Comparison of ENCODE assay signal across 11 mouse cellular contexts in the genomic region with DNA sequence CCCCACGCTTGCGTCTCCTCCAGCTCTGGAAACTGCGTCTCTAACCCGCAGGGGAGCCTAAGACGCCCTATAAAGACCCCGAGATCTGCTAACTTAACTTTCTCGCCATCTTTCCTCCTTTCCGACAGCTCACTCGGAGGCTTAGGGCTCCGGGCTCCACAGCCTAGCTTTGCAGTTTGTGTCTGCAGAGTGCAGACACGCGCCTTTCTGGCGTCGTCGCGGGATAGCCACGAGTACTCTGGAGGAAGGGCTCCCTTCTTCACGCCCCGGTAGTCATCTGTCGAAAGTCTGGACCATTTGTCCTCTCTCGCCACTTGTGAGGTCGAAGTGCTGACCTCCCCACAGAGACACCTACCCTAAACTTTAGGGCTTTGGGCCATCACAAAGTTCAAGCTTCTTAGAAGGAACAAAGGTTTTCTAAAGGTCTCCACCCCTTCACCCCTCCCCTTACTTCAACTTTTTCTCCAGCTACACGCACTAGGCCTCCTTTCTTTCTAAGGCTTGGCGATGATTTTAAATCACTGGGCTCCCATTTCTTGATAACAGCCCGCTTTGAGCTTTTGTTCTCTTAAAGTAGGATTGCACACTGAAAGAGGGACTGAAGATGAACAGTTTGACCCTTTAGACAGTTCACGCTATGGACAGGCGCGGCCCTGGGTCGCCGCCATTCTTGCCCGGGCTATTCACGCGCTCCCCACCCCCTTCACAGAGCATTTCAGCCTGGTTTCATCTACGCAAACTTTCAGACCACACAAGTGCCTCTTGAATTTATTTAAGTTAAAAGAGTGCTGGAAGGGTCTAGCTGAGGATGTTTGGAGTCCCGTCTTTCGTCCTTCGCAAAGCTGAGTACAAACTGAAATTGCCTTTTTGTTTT. TPM values are rescaled to one million over a fixed set of nuclear protein-coding genes. Genes with fewer than 3 reads are reported as not detected.
A peak's percentile ranks its signal among the peaks of the same experiment; 100 is the strongest.
DNase-seq lines count a peak whose midpoint lies in the region; ATAC-seq lines count a peak whose summit lies in the region.
"Had no signal": no experiment of that assay in that cellular context is flagged by ENCODE, and none has a peak within 500 bp of the region (broad histone marks: within the 10 kb centered on the region; RNA-seq: fewer than 3 reads in every experiment).

No protein-coding gene starts in this region.

- peak overlapping the region; percentile 70 for H3K4me3 ChIP-seq in megakaryocyte, embryonic 14.5 days (replicated peaks)
- H3K4me3 ChIP-seq in hindbrain, embryonic 12.5 days = peak overlapping the region; percentile 9; the same call in 1 of the 2 replicates
- H3K4me3 ChIP-seq in neural tube, embryonic 11.5 days (ENCODE audit: low read depth, low read length) = no peak overlapping the region
- H3K4me3 ChIP-seq in intestine, embryonic 16.5 days (ENCODE audit: low read length) = no peak overlapping the region

- peaks cover 68% of the 10 kb centered on the region for H3K4me1 ChIP-seq in megakaryocyte, embryonic 14.5 days
- H3K4me1 ChIP-seq in hindbrain, embryonic 12.5 days = peaks cover 44% of the 10 kb centered on the region
- H3K4me1 ChIP-seq in neural tube, embryonic 11.5 days (ENCODE audit: control insufficient read depth, insufficient read depth, low read length) = peaks cover 25% of the 10 kb centered on the region
- peaks cover 21% of the 10 kb centered on the region for H3K4me1 ChIP-seq in intestine, embryonic 16.5 days (ENCODE audit: control insufficient read depth, insufficient read depth, low read length)

- no peaks in the 10 kb centered on the region for H3K36me3 ChIP-seq in megakaryocyte, embryonic 14.5 days (replicated peaks; ENCODE audit: low read length)
- no peaks in the 10 kb centered on the region for H3K36me3 ChIP-seq in hindbrain, embryonic 12.5 days
- no peaks in the 10 kb centered on the region for H3K36me3 ChIP-seq in neural tube, embryonic 11.5 days (ENCODE audit: control insufficient read depth, insufficient read depth, low read length)
- H3K36me3 ChIP-seq in intestine, embryonic 16.5 days (ENCODE audit: control insufficient read depth, insufficient read depth, low read length) = no peaks in the 10 kb centered on the region

- WGBS in hindbrain, embryonic 12.5 days = 2% methylated on average over 37 of the region's 37 CpGs
- WGBS in neural tube, embryonic 11.5 days = under 1% methylated on average over 37 of the region's 37 CpGs
- WGBS in intestine, embryonic 16.5 days = 3% methylated on average over 37 of the region's 37 CpGs

- H3K9ac ChIP-seq in hindbrain, embryonic 12.5 days = 0 out of 2 replicates have a peak overlapping the region, but pooled peaks have one; percentile 43
- peak overlapping the region; percentile 10; the same call in 1 of the 2 replicates for H3K9ac ChIP-seq in neural tube, embryonic 11.5 days (ENCODE audit: low read length)
- no peak overlapping the region for H3K9ac ChIP-seq in intestine, embryonic 16.5 days (ENCODE audit: low read depth, low read length)

- DNase-seq in CD4-positive, CD25-positive, alpha-beta regulatory T cell, adult 2 months (ENCODE audit: low read depth, low spot score) = peak; percentile 17
- DNase-seq in neural tube, embryonic 11.5 days (ENCODE audit: low spot score) = peak; percentile 61
- no peak for DNase-seq in ovary, postnatal 14 days (ENCODE audit: low spot score)
- DNase-seq: cerebellum, postnatal 25 days; right cerebral cortex, postnatal 4 days had no signal

- H3K27me3 ChIP-seq in megakaryocyte, embryonic 14.5 days (replicated peaks) = peaks cover 90% of the 10 kb centered on the region
- H3K27me3 ChIP-seq in hindbrain, embryonic 12.5 days = peaks cover 82% of the 10 kb centered on the region
- H3K27me3 ChIP-seq in neural tube, embryonic 11.5 days (ENCODE audit: control insufficient read depth, insufficient read depth, low read length) = peaks cover 72% of the 10 kb centered on the region
- peaks cover 54% of the 10 kb centered on the region for H3K27me3 ChIP-seq in intestine, embryonic 16.5 days (replicated peaks; ENCODE audit: control insufficient read depth, insufficient read depth, low read length)

- no peak overlapping the region for H3K27ac ChIP-seq in hindbrain, embryonic 12.5 days
- H3K27ac ChIP-seq in neural tube, embryonic 11.5 days (ENCODE audit: low read depth, low read length) = no peak overlapping the region
- no peak overlapping the region for H3K27ac ChIP-seq in intestine, embryonic 16.5 days (ENCODE audit: low read length)

- no peak for ATAC-seq in CD4-positive, CD25-positive, alpha-beta regulatory T cell, adult 4 months
- no peak for ATAC-seq in megakaryocyte, adult 5-6 weeks (ENCODE audit: poor library complexity, severe bottlenecking)
- ATAC-seq in hindbrain, embryonic 12.5 days (ENCODE audit: low FRiP score) = no peak
- no peak for ATAC-seq in neural tube, embryonic 11.5 days (ENCODE audit: insufficient read depth, low FRiP score, low TSS enrichment)
- no peak for ATAC-seq in intestine, embryonic 16.5 days

- H3K9me3 ChIP-seq in megakaryocyte, embryonic 14.5 days = no peaks in the 10 kb centered on the region
- no peaks in the 10 kb centered on the region for H3K9me3 ChIP-seq in hindbrain, embryonic 12.5 days (replicated peaks)
- H3K9me3 ChIP-seq in neural tube, embryonic 11.5 days (ENCODE audit: control insufficient read depth, low read length) = no peaks in the 10 kb centered on the region
- no peaks in the 10 kb centered on the region for H3K9me3 ChIP-seq in intestine, embryonic 16.5 days (ENCODE audit: control insufficient read depth, low read length)

- peak overlapping the region; percentile 35 for H3K4me2 ChIP-seq in hindbrain, embryonic 12.5 days (replicated peaks)
- H3K4me2 ChIP-seq in neural tube, embryonic 11.5 days (ENCODE audit: low read depth) = peak overlapping the region; percentile 22; the same call in 1 of the 2 replicates
- no peak overlapping the region for H3K4me2 ChIP-seq in intestine, embryonic 16.5 days (ENCODE audit: low read depth, low read length)

RNA-seq across cellular contexts. Expression of a gene that starts 4.4 kb away (rescaled TPM):
- polyA plus RNA-seq in CD4-positive, CD25-positive, alpha-beta regulatory T cell, adult 4 months (2017; shearing (Covaris generic)) = not detected
- polyA plus RNA-seq in megakaryocyte, embryonic 14.5 days (2012; ENCODE audit: insufficient read depth, low replicate concordance) = not detected in 2 replicates
- total RNA-seq in megakaryocyte, adult 5-6 weeks (2015) = not detected in 2 replicates
- not detected in 2 replicates for total RNA-seq in megakaryocyte, adult 5-6 weeks (2017)
- 43.9 and 48.7 TPM in 2 replicates for polyA plus RNA-seq in hindbrain, embryonic 12.5 days (2016; fragmentation: Nextera tagmentation; extraction: Ambion mirVana)
- polyA plus RNA-seq in neural tube, embryonic 11.5 days (2014; fragmentation: Nextera tagmentation; extraction: Ambion mirVana) = 38.8 and 41.2 TPM in 2 replicates
- polyA plus RNA-seq in intestine, embryonic 16.5 days (2015; fragmentation: Nextera tagmentation; extraction: Ambion mirVana) = not detected in 2 replicates
- polyA plus RNA-seq: gonadal fat pad, adult 2 months had no signal

Comparison
In these comparisons a context has a peak if more than half of its experiments do, and no peak if none do; other contexts are left out.
1. H3K4me3 ChIP-seq: peak in megakaryocyte, embryonic 14.5 days (single experiment) and hindbrain, embryonic 12.5 days (single experiment); none in neural tube, embryonic 11.5 days (single experiment) and intestine, embryonic 16.5 days (single experiment).
2. RNA of a gene that starts 4.4 kb away (polyA plus RNA-seq): 43.9 to 48.7 TPM in hindbrain, embryonic 12.5 days and 38.8 to 41.2 TPM in neural tube, embryonic 11.5 days; not detected in CD4-positive, CD25-positive, alpha-beta regulatory T cell, adult 4 months, not detected in megakaryocyte, embryonic 14.5 days and not detected in intestine, embryonic 16.5 days; every median in the first group is over 10 times any median in the second.